Mouse (Mus musculus) left cerebral cortex, postnatal 25 days (tissue): Measurements from ENCODE around the gene Atg10. TPM values are rescaled to one million over a fixed set of nuclear protein-coding genes. Genes with fewer than 3 reads are reported as not detected.
"Not testable (repeated sequence)": the region's sequence is repeated elsewhere in the genome, so short reads cannot be mapped to it uniquely, and the experiment has no call there.

Experiments used
- DNase-seq, 2 experiments: peaks; one replicate each; pipeline ENCODE4 v3.0.0; 2022; ENCODE audit warnings: low spot score in 2 of 2, mixed read lengths in 1 of 2
- intact Hi-C: fragments of 180-260 bp; cut with DNase I; formaldehyde crosslinking; loops from one replicate; pipeline ENCODE4 v1.15.1; 2025
- total RNA-seq, 2 experiments: library from RNA; stranded (reverse); gene quantifications; 2 replicates each; pipeline ENCODE4 v1.2.3; 2021

Atg10 gene
- total RNA-seq, 2 experiments from 2014 or later, result 14.3 TPM

GRCm38 (mm10) chr13:90973409-90973808, 250.4 kb downstream of the Atg10 start:
- intact Hi-C loops, result no loop called here
- DNase-seq, result no peak

- no peak for DNase-seq
- intact Hi-C loops, result no loop called here
Measured at GRCm38 (mm10) chr13:90970259-90971017, 253.3 kb downstream of the Atg10 start.

GRCm38 (mm10) chr13:90968940-90969339, 254.8 kb downstream of the Atg10 start:
- intact Hi-C loops, result loop anchor here (5.0 to 10.0 kb wide), 4 partner anchors 398 to 726 kb away; partner anchors contain the start of gene Ssbp2
- DNase-seq, result no peak

GRCm38 (mm10) chr13:90967422-90967821, 256.3 kb downstream of the Atg10 start:
- intact Hi-C loops, result loop anchor here (1.0 to 10.0 kb wide), 5 partner anchors 126 to 727 kb away; partner anchors contain the start of gene Ssbp2
- DNase-seq, result peak; percentile 85 to 92

- intact Hi-C loops, result loop anchor here (5.0 to 10.0 kb wide), 4 partner anchors 401 to 729 kb away; partner anchors contain the start of gene Ssbp2
- DNase-seq, result no peak
Measured at GRCm38 (mm10) chr13:90965996-90966395, 257.8 kb downstream of the Atg10 start.

GRCm38 (mm10) chr13:90964511-90964910, 259.3 kb downstream of the Atg10 start:
- intact Hi-C loops, result loop anchor here (10.0 kb wide), 1 partner anchor 730 kb away; no protein-coding TSS in a partner anchor
- DNase-seq, result no peak

GRCm38 (mm10) chr13:90962836-90963760, 260.7 kb downstream of the Atg10 start:
- no peak for DNase-seq
- intact Hi-C loops, result loop anchor here (10.0 kb wide), 1 partner anchor 732 kb away; no protein-coding TSS in a partner anchor

- no peak for DNase-seq
- intact Hi-C loops, result loop anchor here (10.0 kb wide), 1 partner anchor 734 kb away; no protein-coding TSS in a partner anchor
Measured at GRCm38 (mm10) chr13:90960591-90960990, 263.2 kb downstream of the Atg10 start.

GRCm38 (mm10) chr13:90958894-90959293, 264.9 kb downstream of the Atg10 start:
- intact Hi-C loops, result no loop called here

GRCm38 (mm10) chr13:90939600-90939999, 284.2 kb downstream of the Atg10 start:
- intact Hi-C loops, result loop anchor here (10.0 kb wide), 2 partner anchors 705 to 855 kb away; no protein-coding TSS in a partner anchor
- DNase-seq, result no peak

More at GRCm38 (mm10) chr13:90958894-90959293, 264.9 kb downstream of the Atg10 start:
- no peak for DNase-seq

GRCm38 (mm10) chr13:90939192-90939591, 284.6 kb downstream of the Atg10 start:
- no peak for DNase-seq
- intact Hi-C loops, result loop anchor here (10.0 kb wide), 2 partner anchors 706 to 856 kb away; no protein-coding TSS in a partner anchor

GRCm38 (mm10) chr13:90935852-90936251, 287.9 kb downstream of the Atg10 start:
- intact Hi-C loops, result loop anchor here (10.0 kb wide), 2 partner anchors 709 to 859 kb away; no protein-coding TSS in a partner anchor
- no peak for DNase-seq

- intact Hi-C loops, result loop anchor here (10.0 kb wide), 2 partner anchors 712 to 862 kb away; no protein-coding TSS in a partner anchor
- no peak for DNase-seq
Measured at GRCm38 (mm10) chr13:90933256-90933655, 290.5 kb downstream of the Atg10 start.

GRCm38 (mm10) chr13:90929847-90930246, 293.9 kb downstream of the Atg10 start:
- intact Hi-C loops, result loop anchor here (10.0 kb wide), 2 partner anchors 715 to 865 kb away; no protein-coding TSS in a partner anchor
- DNase-seq, result peak; percentile 79 to 89

- DNase-seq, intact Hi-C loops: not testable (repeated sequence)
Measured at GRCm38 (mm10) chr13:90928266-90928665, 295.5 kb downstream of the Atg10 start.

GRCm38 (mm10) chr13:90926938-90927633, 296.7 kb downstream of the Atg10 start:
- intact Hi-C loops, result no loop called here
- DNase-seq, result no peak

- intact Hi-C loops, result no loop called here
- DNase-seq, result no peak
Measured at GRCm38 (mm10) chr13:90926125-90926765, 297.5 kb downstream of the Atg10 start.

GRCm38 (mm10) chr13:90925191-90925590, 298.6 kb downstream of the Atg10 start:
- no peak for DNase-seq
- intact Hi-C loops, result no loop called here
